Mouse (Mus musculus) embryonic fibroblast, embryonic 13.5 days (primary cell): ENCODE measurements around the gene Acta2.

Source experiments
- CTCF ChIP-seq: IDR thresholded peaks from 2 replicates; pipeline ENCODE4 v1.5.1; 2011; ENCODE audit warnings: mild to moderate bottlenecking, control low read depth, low read length, moderate library complexity, borderline replicate concordance; ENCODE audit not compliant: insufficient read depth
- POLR2A ChIP-seq: IDR thresholded peaks from 2 replicates; pipeline ENCODE4 v1.6.1; 2011; ENCODE audit warnings: low read depth, mild to moderate bottlenecking, control low read depth, low read length, moderate library complexity

DNA sequence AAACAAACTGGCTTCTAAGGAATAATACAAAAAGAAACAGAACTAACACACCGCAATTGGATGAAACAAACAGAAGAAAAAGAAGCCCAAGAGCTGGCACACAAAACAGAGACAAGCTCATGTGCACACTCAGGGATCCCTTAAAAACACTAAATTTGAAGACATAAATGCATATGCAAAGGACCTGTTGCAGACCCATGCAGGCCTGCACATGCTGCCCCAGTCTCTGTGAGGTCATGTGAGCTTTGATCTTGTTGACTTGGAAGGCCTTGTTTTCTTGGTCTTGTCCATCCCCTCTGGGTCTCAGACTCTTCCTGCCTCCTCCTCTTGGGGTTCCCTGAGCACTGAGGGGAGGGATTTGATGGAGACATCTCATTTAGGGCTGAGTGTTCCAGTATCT, 33.3 kb upstream of the Acta2 start:
- TF ChIP-seq CTCF = no peak
- no peak for TF ChIP-seq POLR2A
